Mouse (Mus musculus) cerebellum, adult 11 months (tissue): ENCODE measurements around the gene Tufm.
"Not testable (repeated sequence)": the region's sequence is repeated elsewhere in the genome, so short reads cannot be mapped to it uniquely, and the experiment has no call there.

ENCODE experiments used
- DNase-seq: peaks from one replicate; pipeline ENCODE4 v3.0.0; 2022

The Tufm gene

DNA sequence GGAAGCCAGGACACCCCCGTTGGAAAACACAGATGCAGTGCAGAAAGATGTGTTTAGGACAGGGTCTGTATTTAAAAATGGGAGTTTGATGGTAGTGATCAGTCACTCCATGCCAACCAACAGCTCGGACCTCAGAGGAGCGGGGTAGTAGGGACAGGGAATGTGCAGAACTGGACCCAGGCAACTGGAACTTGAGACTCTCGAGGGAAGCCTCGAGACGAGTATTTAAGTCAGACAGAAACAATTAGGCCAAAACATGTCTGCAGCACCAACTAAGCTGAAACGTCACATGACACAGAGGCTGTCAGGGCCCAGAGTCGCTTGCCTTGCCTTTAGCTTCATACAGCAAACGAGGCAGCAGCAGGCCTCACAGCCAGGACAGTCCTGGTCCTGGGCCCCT lies 21.0 kb upstream of the Tufm start:
- DNase-seq: no peak

DNA sequence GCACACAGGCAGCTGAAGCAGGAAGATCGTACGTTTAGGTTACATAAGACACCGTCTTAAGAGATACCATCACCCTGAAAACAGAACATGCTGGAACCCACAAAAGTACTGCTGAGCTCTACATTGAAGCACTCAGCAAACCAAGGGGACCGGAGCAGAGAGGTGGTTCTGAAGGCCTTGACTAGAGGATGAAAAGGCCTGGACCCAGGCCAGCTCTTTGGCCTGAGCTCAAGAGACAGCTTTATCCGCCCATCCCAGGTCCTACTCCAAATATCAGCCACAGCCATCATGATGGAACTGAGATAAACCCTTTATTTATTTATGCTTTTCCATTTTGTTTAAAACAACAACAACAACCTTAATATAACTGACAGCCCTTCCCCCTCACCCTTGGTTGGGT lies 20.5 kb upstream of the Tufm start:
- no peak for DNase-seq

DNA sequence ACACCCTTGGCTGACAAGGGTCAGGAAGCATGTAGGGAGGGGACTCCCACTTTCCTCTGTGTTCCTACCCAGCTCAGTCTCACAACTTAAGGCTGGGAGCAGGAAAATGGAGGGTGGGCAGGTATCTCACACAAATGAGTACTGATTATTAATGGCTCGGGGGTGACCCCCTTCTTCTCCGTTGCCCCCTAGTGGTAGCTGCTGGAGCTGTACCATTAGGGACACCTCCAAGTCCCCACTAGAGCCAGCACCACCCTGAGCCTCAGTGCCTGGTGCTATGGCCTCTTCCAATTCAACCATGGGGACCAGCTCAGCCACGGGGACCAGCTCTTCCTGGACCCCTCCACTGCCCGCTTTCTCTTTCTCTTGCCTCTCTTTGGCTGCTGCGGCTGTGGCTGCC lies 19.9 kb upstream of the Tufm start:
- DNase-seq: no peak

DNA sequence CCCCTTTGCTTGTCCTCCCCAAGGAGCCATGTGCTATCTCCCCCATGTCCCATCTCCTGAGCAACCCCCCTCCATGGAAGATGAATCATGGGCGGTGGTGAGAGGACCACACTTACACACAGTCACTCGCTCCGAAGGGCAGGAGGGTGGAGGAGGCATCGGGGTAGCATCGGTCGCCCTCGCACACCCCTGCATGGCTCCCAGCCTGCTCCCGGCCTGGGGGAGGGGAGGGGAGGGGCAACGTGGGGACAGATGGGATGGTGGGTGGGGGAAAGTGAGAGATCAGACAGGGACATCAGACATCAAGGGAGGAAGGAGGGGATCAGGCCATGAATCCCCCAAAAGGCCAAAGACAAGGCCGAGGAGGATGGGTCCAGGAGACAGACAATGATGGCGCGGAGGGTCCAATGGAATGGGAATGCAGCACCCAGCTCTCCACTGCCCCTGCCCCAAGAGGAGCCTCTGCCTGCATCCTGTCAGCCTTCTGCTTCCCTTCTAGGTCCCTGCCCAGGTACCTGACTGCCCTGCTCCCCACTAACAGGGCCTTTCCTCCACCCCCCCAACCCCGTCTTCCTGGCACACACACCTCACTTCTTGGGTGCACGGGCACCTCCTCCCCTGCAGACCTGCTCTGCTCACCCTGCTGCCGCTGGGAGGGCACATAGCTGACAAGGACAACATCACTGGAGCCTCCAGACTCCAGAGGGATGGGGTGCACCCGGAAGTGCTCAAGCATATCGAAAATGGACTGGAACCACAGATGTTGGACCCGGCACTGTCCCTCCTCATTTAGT lies 19.1 kb upstream of the Tufm start:
- DNase-seq: no peak

DNA sequence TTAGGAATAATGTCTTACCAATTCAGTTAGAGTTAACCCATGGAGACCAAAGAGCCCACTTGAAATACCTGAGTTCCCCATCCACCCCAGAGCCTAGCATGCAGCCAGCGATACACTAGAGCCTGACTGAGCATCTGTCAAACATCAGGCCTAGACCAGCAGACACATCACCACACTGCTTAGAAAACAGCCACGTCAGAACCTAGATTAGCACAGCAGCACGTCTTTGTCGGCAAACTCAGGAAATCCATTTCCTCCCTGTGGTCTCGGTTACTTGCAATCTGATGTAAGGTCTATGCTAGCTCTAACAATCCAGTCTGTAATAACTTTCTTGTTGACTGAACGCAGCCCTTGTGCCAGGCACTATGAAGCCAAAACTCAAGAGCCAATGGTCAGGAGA lies 17.1 kb upstream of the Tufm start:
- no peak for DNase-seq

DNA sequence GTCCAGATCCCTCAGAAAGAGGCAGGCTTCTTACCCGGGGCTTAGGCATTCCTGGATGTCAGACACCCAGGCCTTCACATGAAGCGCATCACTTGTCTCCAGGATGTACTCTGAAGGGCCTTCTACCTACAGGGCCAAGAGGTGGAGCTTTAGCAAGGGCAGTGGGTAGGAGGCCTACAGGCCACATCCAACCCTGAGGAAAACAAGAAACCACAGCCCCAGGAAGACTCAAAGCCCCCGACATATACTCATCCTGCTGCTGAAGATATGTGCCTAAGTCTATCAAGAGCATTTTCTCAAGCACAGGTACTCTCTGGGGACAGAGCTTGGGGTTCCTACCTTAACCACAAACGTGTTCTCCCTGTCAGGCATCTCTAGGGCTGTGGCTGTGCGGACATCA lies 15.8 kb upstream of the Tufm start:
- DNase-seq: no peak

DNA sequence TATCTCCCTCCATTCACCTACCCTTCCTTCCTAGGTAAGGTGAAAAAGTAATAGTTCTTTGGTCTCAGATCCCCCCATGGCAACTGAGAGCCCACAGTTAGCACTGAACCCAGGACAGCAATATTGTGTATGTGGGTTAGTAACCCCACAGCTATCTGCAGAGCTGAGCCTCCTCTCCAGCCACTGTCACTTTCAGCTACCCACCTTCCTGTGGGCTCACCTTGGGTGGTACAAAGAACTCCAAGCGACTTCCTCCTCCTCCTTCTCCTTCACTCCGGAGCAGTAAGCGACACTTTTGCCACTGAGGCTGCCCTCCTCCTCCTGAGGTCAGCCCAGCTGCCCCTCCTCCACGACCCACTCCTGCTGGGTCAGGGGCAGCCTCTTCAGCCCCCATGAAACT lies 15.3 kb upstream of the Tufm start:
- no peak for DNase-seq

DNA sequence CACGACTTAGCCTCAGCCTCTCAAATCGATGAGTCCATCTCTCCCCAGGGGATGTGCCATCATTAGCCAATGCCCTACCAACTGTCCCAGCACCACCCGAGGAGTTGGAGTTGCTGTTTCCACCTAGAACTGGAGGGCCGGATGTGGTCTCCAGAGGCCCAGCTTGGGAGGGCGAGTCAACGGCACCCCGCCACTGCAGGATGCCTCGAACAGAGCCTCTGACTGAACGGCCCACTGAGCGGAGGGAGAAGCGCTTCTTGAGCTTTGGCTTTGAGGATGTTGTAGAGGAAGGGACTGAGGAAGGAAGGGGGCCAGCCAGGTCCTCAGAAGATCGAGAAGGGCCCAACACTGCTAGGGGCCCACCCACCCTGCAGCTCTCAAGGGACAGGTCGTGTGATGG lies 14.9 kb upstream of the Tufm start:
- no peak for DNase-seq

DNA sequence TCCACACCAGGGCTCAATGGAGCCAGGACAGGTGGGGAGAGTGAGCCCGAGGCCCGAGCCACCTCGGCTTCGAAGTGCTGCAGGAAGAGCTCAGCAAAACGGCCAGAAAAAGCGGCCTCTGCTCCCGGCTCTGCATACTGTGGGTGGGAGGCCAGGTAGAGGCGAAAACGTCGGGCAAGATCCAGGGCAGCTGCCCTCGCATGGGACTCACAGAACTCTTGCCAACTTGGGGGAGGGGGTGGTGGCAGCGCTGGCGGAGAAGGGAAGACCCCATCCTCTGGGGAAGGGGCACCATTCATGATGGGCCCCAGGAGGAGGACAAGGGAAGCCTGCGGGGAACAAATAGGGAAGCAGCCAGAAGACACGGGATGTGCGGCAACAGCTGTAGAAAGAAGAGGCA lies 14.4 kb upstream of the Tufm start:
- no peak for DNase-seq

DNA sequence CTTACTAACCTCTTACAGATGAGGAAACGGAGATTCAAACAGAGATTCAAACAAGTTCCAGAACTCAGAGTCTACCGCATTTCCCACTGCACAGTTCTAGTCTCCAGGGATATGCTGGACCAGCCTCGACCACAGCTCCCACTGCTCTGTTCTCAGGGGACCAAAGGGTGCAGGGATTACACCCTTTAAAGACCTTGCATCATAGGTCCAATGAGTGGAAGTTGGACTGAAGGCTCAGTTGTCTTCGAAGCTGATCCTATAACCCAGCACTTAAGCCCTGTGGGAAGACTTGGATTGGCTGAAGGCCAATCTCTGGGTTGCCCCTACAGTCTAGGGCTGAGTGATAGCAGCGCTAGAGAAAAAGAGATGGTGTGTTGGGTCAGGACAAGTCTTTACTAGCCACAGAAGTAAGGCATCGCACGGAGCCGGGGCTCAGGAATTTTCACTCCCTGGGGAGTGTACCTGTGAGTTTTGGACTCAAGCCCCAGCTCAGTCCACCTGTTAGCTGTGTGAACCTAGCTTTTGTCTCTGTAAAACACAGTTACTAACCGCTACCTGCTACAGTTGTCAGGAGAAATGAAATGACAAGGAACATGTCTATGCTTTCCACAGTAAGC lies 13.6 kb upstream of the Tufm start:
- no peak for DNase-seq

DNA sequence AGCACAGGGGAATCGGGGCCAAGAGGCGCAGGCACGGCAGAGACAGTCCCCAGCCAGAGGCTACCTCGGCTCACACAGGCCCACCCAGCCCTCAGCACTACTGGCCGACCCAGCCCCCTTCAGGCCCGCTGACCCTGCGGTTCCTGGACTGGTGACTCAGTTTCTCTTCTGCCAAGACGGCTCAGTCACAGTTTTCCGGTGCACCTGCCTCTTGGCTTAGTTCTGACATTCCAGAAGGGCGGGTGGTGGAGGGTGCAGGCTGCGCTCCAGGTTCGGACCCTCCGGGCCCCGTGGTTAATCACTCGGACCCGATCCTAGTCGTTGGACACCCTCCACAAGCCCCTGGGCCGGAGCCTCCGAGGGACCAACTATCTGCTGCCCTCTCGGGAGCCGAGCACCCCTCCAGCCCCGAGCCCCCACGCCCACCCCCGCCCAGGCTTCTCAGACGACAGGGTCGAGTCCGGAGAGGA lies 12.6 kb upstream of the Tufm start:
- peak; percentile 49 for DNase-seq

DNA sequence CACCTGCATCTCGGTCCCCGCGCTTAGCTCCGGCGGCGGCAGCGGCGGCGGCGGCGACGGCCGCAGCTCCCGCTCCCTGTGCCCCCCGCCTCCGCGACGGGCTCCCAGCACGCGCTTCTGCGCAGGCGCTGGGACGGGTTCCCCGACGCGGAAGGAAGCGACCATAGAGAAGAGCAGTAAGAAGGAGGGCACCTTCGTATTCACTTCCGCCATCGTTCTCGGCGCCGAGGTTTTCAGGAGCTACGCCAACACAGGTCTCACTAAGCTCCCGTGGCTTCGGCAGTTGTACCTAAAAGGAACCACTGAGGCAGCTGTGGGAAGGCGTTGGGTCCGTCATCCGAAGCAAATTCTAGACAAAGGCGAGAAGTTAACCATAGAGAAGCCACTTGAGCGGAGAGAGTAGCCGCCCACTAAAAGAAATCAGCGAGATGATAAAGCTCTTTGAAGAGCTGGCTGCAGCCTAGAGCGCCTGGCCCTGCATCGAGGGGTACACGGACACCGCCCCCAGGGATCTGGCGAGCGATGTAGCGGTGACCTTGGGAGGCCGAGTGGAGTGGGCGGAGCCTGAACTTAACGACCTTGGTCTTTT lies 12.1 kb upstream of the Tufm start, which contains the start of gene Sh2b1:
Gene Sh2b1, minus strand, starts transcription at position 432 of the 589 bp plus-strand sequence.
- peak; percentile 88 for DNase-seq

DNA sequence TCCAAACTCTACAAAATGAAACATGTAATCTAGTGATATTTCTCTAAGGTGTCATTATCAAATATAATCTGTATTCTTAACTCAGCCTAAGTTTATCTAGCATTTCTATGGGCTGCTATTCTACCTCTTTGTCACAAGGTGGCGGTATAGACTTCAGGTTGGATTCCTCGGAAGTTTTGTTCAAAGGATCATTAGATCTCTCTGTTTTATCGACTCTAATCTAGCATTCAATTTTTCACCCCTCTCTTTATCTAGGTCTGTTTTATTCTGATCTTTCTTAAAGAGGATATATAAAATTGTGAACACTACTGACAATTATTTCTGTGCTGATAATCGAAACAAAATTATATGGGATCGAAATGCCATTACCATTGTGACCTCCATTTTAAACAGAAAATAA lies 5.5 kb upstream of the Tufm start:
- no peak for DNase-seq

DNA sequence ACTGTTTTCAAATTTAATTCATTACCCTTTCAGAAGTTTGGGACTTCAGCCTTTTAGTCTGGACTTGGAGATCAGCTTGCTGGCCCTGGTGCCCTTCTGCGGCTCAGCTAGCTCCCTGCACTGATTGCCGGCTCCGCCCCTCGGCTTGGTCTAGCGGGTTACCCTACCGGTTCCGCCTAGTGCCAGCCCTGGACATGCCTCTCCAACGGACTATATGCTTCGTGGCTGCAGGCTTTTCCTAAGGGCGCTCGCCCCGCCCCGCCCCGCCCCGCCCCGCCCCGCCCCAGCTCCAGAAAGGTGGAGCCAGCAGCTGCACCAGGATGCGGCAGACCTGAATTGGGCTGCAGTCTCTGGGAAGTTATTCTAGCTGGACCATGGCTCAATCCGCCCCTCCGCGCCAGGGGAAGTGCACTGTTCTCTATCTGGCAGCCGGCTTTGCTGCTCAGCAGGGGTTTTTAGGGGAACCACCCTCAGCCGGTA lies 4.7 kb upstream of the Tufm start:
- peak; percentile 77 for DNase-seq

DNA sequence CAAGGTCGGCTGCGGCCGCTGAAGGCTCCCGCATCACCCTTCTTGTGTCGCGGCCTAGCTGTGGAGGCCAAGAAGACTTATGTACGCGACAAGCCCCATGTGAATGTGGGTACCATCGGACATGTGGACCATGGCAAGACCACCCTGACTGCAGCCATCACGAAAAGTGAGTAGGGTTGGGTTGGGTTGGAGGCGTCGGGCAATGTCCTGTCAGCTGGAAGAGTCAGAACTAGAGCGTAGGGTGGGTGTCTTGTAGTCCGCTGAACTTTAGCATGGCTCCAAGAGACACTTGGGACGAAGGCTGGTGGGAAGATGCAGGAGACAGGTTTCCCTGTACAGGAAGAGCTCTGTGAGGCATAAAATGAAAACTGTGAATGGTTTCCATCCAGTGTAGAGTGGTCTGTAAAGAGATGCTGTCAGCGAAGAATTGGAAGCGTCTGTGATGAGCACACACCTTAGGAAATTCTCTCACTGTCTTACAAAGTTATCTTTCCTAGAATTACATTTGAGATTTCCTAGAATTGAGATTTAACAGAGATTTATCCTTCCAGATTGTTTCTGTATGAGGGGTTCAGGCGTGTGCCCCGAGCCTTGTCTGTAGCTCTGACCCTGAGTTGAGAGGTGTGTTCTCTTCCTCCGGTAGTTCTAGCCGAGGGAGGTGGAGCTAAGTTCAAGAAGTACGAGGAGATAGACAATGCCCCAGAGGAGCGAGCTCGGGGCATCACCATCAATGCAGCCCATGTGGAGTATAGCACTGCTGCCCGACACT lies 640 bp downstream of the Tufm start:
- DNase-seq: not testable (repeated sequence)

DNA sequence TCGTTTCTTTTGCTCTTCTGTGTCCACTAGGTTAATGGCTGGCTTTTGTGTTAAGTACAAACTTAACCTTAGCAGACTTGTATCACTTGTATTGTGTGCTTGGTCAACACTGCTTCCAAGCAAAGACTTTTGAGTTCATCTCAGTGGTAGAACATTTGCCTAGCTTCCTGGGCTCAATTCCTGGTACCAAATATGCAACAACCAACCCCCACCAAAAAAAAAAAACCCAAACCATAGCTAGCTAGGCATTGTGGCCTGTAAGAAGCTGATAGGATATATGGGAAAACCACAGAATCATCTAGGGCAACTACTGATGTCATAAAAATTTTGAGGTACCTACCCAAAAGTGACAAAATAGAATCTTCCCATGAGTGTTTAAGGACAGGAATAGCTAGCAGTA lies 3.8 kb downstream of the Tufm start:
- no peak for DNase-seq

DNA sequence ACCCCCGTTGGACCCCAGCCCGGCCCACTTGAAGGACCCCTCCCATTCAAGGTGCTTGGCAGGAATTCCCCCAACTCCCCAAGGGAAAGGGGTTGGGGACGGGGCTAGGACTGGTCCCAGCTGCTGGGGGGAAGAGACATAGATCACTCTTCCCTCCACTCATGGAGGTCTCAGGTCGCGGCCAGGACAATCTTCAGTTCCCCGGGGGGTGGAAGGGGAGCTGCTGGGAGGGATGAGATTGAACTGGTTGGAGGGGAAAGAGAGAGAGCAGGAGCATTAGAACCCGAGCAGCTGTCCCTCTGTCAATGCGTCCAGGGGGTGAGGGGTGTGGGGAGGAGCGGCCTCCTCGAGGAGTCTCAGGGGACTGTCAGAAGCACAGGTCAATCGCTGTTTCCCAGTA lies 4.8 kb downstream of the Tufm start:
- DNase-seq: no peak

DNA sequence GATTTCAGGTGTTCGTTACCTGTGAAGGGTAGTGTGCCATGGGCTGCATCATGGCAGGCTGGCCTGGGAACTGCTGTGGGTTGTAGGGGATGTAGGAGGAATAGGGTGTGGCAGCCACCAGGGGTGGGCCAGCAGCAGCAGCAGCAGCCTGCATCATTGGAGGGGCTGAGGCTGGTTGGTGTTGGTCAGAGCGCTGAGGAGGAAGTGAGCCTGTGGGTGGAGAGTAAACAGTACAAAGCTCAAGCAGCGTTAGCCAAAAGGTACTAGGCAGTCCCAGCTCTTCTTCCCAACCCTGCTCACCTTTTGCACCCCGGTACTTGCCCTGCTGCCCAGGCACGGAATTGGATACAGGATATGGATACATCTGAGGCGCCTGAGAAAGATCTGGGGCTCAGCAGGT lies 7.0 kb downstream of the Tufm start:
- DNase-seq: no peak

DNA sequence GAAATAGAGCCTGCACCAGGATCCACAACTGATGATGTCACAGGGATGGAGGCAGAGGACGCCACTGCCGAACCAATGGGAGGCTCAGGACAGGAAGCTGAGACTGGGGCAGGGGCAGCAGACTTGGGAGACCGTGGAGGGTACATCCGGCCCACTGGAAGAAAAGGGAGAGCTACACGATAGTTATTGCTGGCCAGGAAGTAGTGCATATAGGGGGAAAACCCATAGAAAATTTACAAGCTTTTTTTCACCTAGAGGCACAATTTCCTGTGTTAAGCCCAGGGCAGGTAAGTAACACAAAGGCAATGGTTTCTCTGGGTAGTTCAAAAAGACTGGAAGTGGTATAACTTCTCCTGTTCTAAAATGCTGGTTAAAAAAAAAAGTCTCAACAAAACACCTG lies 9.3 kb downstream of the Tufm start:
- DNase-seq: no peak

DNA sequence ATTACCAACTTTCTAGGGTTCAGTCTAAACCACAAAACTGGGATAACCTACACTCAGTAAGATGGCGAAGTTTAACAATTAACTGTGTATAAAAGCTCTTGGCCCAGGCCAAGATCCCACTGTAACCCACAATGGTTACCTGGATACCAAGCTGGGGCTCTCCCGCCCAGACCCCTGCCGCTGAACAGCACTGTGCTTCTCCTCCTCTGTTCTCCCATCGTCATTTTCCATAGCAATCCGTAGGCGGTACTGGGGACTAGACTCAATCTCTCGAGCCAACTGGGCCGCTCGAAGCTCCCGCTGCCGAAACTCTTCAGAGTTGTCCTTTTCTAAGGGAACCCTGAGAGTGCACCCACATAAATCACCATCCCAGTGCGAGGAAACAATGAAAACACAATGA lies 10.8 kb downstream of the Tufm start:
- DNase-seq: no peak

DNA sequence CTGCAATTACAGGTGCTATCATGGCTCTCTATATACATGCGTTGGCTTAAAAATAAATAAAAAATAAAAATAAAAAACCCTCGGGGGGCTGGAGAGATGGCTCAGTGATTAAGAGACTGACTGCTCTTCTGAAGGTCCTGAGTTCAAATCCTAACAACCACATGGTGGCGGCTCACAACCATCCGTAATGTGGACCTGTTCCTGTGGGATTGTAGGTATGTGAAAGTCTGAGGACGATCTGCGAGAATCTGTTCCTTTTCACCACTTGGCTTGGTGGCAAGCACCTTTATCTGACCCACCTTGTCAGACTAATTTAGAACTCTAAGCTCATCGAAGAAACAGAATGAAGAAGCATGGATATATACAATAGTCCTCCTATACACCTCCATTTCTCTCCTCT lies 12.3 kb downstream of the Tufm start:
- no peak for DNase-seq

DNA sequence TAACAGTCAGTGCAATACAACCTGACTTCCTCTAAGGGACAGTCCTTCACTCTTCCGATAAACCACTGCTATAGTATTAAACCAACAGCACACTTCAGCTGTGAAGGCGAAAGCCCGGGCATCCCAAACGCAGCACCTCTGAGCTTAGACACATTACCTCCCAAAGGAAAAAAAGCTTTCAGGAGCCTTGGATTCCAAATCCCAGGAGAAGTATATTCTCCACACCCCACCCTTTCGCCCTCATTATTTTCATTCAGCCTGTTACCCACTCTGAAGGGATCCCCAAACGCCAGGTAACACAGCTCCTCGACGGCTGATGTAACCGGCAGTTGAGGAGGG lies 14.5 kb downstream of the Tufm start:
- DNase-seq: no peak

DNA sequence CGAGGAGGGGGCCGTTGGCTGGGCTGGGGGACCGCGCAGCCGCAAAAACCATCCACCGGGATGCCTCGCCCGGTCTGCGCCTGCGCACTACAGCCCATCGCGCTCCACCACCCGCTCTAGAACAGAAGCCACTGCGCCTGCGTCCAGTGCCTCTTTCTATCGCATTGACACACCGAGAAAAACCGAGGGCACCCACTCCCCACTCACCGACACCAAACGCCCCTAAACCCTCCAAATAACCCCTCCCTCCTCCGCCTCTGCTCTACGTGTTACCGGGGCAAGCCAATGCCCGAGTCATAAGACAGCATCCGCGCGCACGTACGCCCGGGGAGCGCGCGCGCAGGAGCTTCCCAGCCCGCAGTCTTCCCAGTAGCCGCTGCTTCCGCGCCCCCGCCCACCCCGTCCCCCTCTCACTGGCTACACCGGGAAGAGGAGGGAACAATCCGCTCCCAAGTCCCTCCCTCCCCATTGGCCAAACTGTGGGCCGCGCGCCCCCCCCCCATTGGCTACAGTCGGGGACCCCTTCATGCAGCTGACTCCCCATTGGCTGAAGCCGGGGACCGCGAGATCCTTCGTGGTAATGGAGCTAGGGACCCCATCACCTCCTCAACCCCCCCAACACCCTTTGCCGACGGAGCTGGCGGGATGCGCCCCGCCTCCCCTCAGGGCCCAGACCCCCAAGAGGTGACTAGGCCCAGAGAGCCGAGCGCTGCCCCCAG lies 15.0 kb downstream of the Tufm start:
- peak; percentile 93 for DNase-seq
